Mouse (Mus musculus) spleen, postnatal 4 days (tissue): Measurements from ENCODE around the gene Glis1.

Experiments
- DNase-seq, 2 experiments: peaks; one replicate each; pipeline ENCODE4 v3.0.0; 2022; ENCODE audit warnings: low spot score in 2 of 2

Gene Glis1

DNA sequence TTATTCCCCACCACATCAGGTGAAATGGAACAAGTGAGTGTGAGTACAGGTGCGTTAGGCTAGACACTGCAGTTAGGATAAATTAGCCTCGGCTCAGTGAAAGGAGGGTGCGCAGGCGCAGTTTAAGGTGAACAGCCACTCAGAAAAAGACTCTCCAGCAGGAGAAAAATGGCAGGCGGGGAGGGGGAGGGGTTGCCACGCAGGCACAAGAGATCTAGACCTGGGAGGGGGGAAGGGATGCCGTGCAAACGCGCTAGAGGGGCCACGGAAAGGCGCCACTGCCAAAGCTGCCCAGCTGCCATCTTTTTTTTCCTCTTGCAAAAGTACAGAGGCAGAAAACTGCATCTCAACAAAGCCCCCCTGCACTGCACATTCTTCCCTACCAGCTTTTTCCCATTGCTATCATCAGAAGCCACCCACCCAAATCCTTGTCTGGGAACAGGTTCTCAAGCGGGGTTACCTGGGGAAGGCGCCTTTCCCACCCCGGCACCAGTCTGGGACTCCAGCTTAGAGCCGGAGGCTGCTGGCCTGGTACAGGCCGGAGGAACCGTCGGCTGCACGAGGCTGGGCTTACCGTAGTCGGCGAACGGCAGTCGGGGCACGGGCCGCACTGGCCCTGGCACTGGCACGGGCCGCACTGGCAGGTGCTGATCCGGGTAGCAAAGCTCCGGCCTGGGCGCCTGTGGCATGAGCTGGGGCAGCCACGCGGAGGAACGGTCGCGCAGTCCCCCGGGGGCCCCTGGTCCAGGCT, 248.8 kb downstream of the Glis1 start:
- DNase-seq, result no peak

DNA sequence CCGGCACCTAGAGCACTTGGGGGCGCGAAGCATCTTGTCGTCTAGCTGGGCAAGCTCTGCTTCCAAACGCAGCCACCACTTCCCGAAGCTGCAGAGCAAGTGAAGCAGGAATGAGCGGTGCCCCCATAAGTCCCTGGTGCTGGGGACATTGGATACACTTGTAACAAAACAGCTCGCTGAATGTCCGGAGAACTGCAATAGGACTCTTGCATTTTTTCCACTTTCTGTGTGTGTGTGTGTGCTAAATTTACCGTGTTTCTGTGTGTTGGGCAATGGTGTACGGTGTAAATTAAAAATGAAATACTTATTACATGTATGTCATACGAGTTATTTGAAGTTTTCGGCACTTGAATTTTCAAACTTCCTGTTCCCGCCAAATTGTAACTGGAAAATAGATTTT, 249.7 kb downstream of the Glis1 start, which contains the start of gene Dmrtb1:
Gene Dmrtb1 (minus strand): TSS at position 101 of the 400 bp plus-strand sequence.
- no peak for DNase-seq
